In the genomic region with DNA sequence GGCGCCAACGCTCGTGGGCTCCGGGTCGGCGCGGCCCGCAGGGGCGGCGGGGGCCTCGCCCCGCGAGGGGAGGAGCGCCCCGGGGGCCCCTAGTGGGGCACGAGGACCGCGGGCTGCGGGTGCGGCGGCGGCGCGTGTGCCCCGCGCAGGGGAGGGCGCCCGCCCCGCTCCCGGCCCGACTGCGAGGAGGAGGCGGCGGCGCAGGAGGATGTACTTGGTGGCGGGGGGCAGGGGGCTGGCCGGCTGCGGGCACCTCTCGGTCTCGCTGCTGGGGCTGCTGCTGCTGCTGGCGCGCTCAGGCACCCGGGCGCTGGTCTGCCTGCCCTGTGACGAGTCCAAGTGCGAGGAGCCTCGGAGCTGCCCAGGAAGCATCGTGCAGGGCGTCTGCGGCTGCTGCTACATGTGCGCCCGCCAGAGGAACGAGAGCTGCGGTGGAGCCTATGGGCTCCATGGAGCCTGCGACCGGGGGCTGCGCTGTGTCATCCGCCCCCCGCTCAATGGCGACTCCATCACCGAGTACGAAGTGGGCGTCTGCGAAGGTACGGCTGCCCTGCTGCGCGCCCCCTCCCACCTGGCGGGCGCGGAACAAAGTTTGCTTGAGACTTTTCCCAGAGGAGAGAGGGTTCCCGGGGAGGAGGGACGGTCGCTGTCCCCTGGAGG, we compare ENCODE assay signal across 8 mouse cellular contexts. TPM values are rescaled to one million over a fixed set of nuclear protein-coding genes. Genes with fewer than 3 reads are reported as not detected.
DNase-seq lines count a peak whose midpoint lies in the region; ATAC-seq and TF ChIP-seq lines count a peak whose summit lies in the region.

No protein-coding gene starts in this region.

- no peaks in the 10 kb centered on the region for H3K36me3 ChIP-seq in C2C12 (ENCODE audit: control insufficient read depth, insufficient read depth)
- no peaks in the 10 kb centered on the region for H3K36me3 ChIP-seq in embryonic facial prominence, embryonic 10.5 days (replicated peaks)
- H3K36me3 ChIP-seq in heart, embryonic 14.5 days (ENCODE audit: control insufficient read depth, insufficient read depth, low read length), result no peaks in the 10 kb centered on the region
- no peaks in the 10 kb centered on the region for H3K36me3 ChIP-seq in lung, embryonic 14.5 days (ENCODE audit: insufficient read depth)
- no peaks in the 10 kb centered on the region for H3K36me3 ChIP-seq in neural tube, embryonic 14.5 days (ENCODE audit: control insufficient read depth, insufficient read depth, low read length)

- WGBS in embryonic facial prominence, embryonic 10.5 days, result under 1% methylated on average over 73 of the region's 73 CpGs
- under 1% methylated on average over 65 of the region's 73 CpGs for WGBS in heart, embryonic 14.5 days
- under 1% methylated on average over 69 of the region's 73 CpGs for whole genome bisulfite sequencing in lung, embryonic 14.5 days
- WGBS in neural tube, embryonic 14.5 days, result under 1% methylated on average over 42 of the region's 73 CpGs

- peaks cover 22% of the 10 kb centered on the region for H3K79me3 ChIP-seq in C2C12 (ENCODE audit: low read depth)

- peak overlapping the region; percentile 57 for H3K4me3 ChIP-seq in C2C12 (ENCODE audit: insufficient read depth, poor library complexity, severe bottlenecking)
- H3K4me3 ChIP-seq in embryonic facial prominence, embryonic 10.5 days, result peak overlapping the region; percentile 81
- H3K4me3 ChIP-seq in heart, embryonic 14.5 days (ENCODE audit: control insufficient read depth in 1 of 2, insufficient read depth in 1 of 2, low read depth in 1 of 2, low read length in 2 of 2), result peak overlapping the region; percentile 67 to 91
- peak overlapping the region; percentile 74 for H3K4me3 ChIP-seq in lung, embryonic 14.5 days (ENCODE audit: low read depth, low read length)
- peak overlapping the region; percentile 91 for H3K4me3 ChIP-seq in neural tube, embryonic 14.5 days (ENCODE audit: low read depth, low read length)

- TF ChIP-seq CTCF in C2C12 (IDR thresholded peaks at IDR 0.05; ENCODE audit: control insufficient read depth, insufficient read depth, insufficient read length), result no peak
- peak; percentile 11; the same call in 1 of the 2 replicates for TF ChIP-seq CTCF in lung, embryonic 14.5 days (IDR thresholded peaks at IDR 0.05; ENCODE audit: low read depth)

- ATAC-seq in heart, embryonic 14.5 days (ENCODE audit: insufficient number of reproducible peaks, insufficient read depth, low FRiP score, low read depth), result peak; percentile 19
- peak; percentile 61 for ATAC-seq in lung, embryonic 14.5 days (ENCODE audit: insufficient read depth)
- ATAC-seq in neural tube, embryonic 14.5 days (ENCODE audit: low read depth), result peak; percentile 73

- no peaks in the 10 kb centered on the region for H3K9me3 ChIP-seq in embryonic facial prominence, embryonic 10.5 days
- no peaks in the 10 kb centered on the region for H3K9me3 ChIP-seq in heart, embryonic 14.5 days (ENCODE audit: control insufficient read depth, low read length)
- no peaks in the 10 kb centered on the region for H3K9me3 ChIP-seq in lung, embryonic 14.5 days (ENCODE audit: low read depth, low read length)
- H3K9me3 ChIP-seq in neural tube, embryonic 14.5 days (ENCODE audit: control insufficient read depth, low read length), result no peaks in the 10 kb centered on the region

- H3K27me3 ChIP-seq in C2C12 (ENCODE audit: control insufficient read depth, insufficient read depth, insufficient read length), result no peaks in the 10 kb centered on the region
- H3K27me3 ChIP-seq in embryonic facial prominence, embryonic 10.5 days (replicated peaks; ENCODE audit: low read depth, poor library complexity, severe bottlenecking), result peaks cover 28% of the 10 kb centered on the region
- H3K27me3 ChIP-seq in heart, embryonic 14.5 days (ENCODE audit: control insufficient read depth, insufficient read depth, low read length), result peaks cover 5% of the 10 kb centered on the region; the same call in 1 of the 2 replicates
- peaks cover 27% of the 10 kb centered on the region; the same call in 1 of the 2 replicates for H3K27me3 ChIP-seq in lung, embryonic 14.5 days (ENCODE audit: insufficient read depth, low read length)
- peaks cover 3% of the 10 kb centered on the region; the same call in 1 of the 2 replicates for H3K27me3 ChIP-seq in neural tube, embryonic 14.5 days (ENCODE audit: control insufficient read depth, insufficient read depth, low read length)

- peak; percentile 65 for DNase-seq in adrenal gland, postnatal 10 days
- DNase-seq in embryonic facial prominence, embryonic 10.5 days (ENCODE audit: low spot score), result peak; percentile 77
- DNase-seq in kidney, postnatal 14 days, result peak; percentile 69
- peak; percentile 75 for DNase-seq in lung, embryonic 14.5 days
- peak; percentile 37 for DNase-seq in thymus, postnatal 0 days (ENCODE audit: low spot score)

- H3K4me2 ChIP-seq in heart, embryonic 14.5 days (ENCODE audit: low read length), result peak overlapping the region; percentile 100
- H3K4me2 ChIP-seq in lung, embryonic 14.5 days, result peak overlapping the region; percentile 94
- peak overlapping the region; percentile 93 for H3K4me2 ChIP-seq in neural tube, embryonic 14.5 days (ENCODE audit: low read depth, low read length)

- peak overlapping the region; percentile 94 for H3K27ac ChIP-seq in embryonic facial prominence, embryonic 10.5 days (replicated peaks)
- peak overlapping the region; percentile 86 to 91 for H3K27ac ChIP-seq in heart, embryonic 14.5 days (replicated peaks in 1 of 2; ENCODE audit: control insufficient read depth in 1 of 2, insufficient read depth in 1 of 2, low read depth in 2 of 2, low read length in 2 of 2)
- H3K27ac ChIP-seq in lung, embryonic 14.5 days (ENCODE audit: low read depth), result peak overlapping the region; percentile 89
- H3K27ac ChIP-seq in neural tube, embryonic 14.5 days (ENCODE audit: low read depth, low read length), result peak overlapping the region; percentile 90

- peak overlapping the region; percentile 93 for H3ac ChIP-seq in C2C12 (ENCODE audit: control insufficient read depth, insufficient read length, low read depth)

- H3K4me1 ChIP-seq in embryonic facial prominence, embryonic 10.5 days, result peaks cover 32% of the 10 kb centered on the region
- H3K4me1 ChIP-seq in heart, embryonic 14.5 days (ENCODE audit: control insufficient read depth in 2 of 2, insufficient read depth in 2 of 2, low read length in 2 of 2), result peaks cover 8 to 30% of the 10 kb centered on the region in 2 experiments; a peak in 3 of 4 replicates
- peaks cover 11% of the 10 kb centered on the region; the same call in 1 of the 2 replicates for H3K4me1 ChIP-seq in lung, embryonic 14.5 days (ENCODE audit: insufficient read depth)
- peaks cover 14% of the 10 kb centered on the region; the same call in 1 of the 2 replicates for H3K4me1 ChIP-seq in neural tube, embryonic 14.5 days (ENCODE audit: control insufficient read depth, insufficient read depth, low read length)

- H3K79me2 ChIP-seq in C2C12 (ENCODE audit: control insufficient read depth, insufficient read depth), result peaks cover 52% of the 10 kb centered on the region

- peak overlapping the region; percentile 83 for H3K9ac ChIP-seq in heart, embryonic 14.5 days (ENCODE audit: low read length)
- H3K9ac ChIP-seq in lung, embryonic 14.5 days, result peak overlapping the region; percentile 74
- H3K9ac ChIP-seq in neural tube, embryonic 14.5 days (replicated peaks; ENCODE audit: low read depth, low read length), result peak overlapping the region; percentile 72

TF ChIP-seq in C2C12, 6 proteins besides CTCF, POLR2A, EP300 and RAD21:
- no peak for TF ChIP-seq CEBPB (IDR thresholded peaks at IDR 0.05; ENCODE audit: low read depth)

RNA-seq across cellular contexts. Expression of a gene that starts 0.6 kb away (rescaled TPM):
- 7.1 TPM for polyA plus RNA-seq in C2C12 (2012; fragmentation: generic; extraction: Trizol)
- 10 to 100 TPM; 28.1 to 31.4 TPM for total RNA-seq in adrenal gland, postnatal 10 days (2021)
- polyA plus RNA-seq in embryonic facial prominence, embryonic 10.5 days (2016; fragmentation: Nextera tagmentation; extraction: Ambion mirVana), result 2.2 and 2.7 TPM in 2 replicates
- polyA plus RNA-seq in heart, embryonic 14.5 days (2014; fragmentation: Nextera tagmentation; extraction: Ambion mirVana), result 2.0 and 2.6 TPM in 2 replicates
- polyA plus RNA-seq in lung, embryonic 14.5 days (2014; fragmentation: Nextera tagmentation; extraction: Ambion mirVana), result 3.1 and 5.7 TPM in 2 replicates
- 20.1 and 22.8 TPM in 2 replicates for polyA plus RNA-seq in neural tube, embryonic 14.5 days (2014; fragmentation: Nextera tagmentation; extraction: Ambion mirVana)
- 2.2 and 2.4 TPM in 2 replicates for polyA plus RNA-seq in thymus, postnatal 0 days (2015; fragmentation: Nextera tagmentation; extraction: Ambion mirVana)

Comparison
In these comparisons a context has a peak if more than half of its experiments do, and no peak if none do; other contexts are left out.
1. Peak in every context shown above with its lines: DNase-seq, ATAC-seq, H3K4me3 ChIP-seq and H3K27ac ChIP-seq.
2. ATAC-seq: peak in every context shown above with its lines; median percentile 73 in neural tube, embryonic 14.5 days; 61 in lung, embryonic 14.5 days; 19 in heart, embryonic 14.5 days.